Comparison of ENCODE assay signal across 8 mouse cellular contexts in genomic region chr4:64832882-64833281, GRCm38 (mm10).
DNase-seq lines count a peak whose midpoint lies in the region; ATAC-seq and TF ChIP-seq lines count a peak whose summit lies in the region.
"Had no signal": no experiment of that assay in that cellular context is flagged by ENCODE, and none has a peak within 500 bp of the region (broad histone marks: within the 10 kb centered on the region; RNA-seq: fewer than 3 reads in every experiment).

No protein-coding gene starts in this region.

- peak; percentile 28 for DNase-seq in kidney, adult 18-20 months
- DNase-seq in CH12.LX (ENCODE audit: extremely low read depth): peak; percentile 37
- peak; percentile 7 for DNase-seq in MEL (ENCODE audit: low read depth, low spot score)
- DNase-seq in kidney, adult 8-10 months: peak; percentile 11 to 37
- no peak for DNase-seq in natural killer cell, adult 2 months (ENCODE audit: low spot score in 2 of 2)
- no peak for DNase-seq in ovary, postnatal 10 days (ENCODE audit: low spot score)

- TF ChIP-seq RAD21 in CH12.LX (IDR thresholded peaks at IDR 0.05; ENCODE audit: low read depth, low read length) (peak; percentile 24), MEL (IDR thresholded peaks at IDR 0.05; ENCODE audit: low read depth, low read length) (peak; percentile 15)

- TF ChIP-seq EP300 in CH12.LX (IDR thresholded peaks at IDR 0.05; ENCODE audit: low read length) (no peak), MEL (IDR thresholded peaks at IDR 0.05; ENCODE audit: low read depth in 1 of 2, low read length in 2 of 2) (no peak)

- no peak overlapping the region for H3K27ac ChIP-seq in kidney, embryonic 15.5 days
- no peak overlapping the region for H3K27ac ChIP-seq in CH12.LX (ENCODE audit: insufficient read depth, low read depth)
- no peak overlapping the region for H3K27ac ChIP-seq in MEL (ENCODE audit: control insufficient read depth, low read depth, low read length)
- H3K27ac ChIP-seq: neural tube, embryonic 13.5 days had no signal

- H3K4me1 ChIP-seq in kidney, embryonic 15.5 days: no peaks in the 10 kb centered on the region
- H3K4me1 ChIP-seq in CH12.LX (ENCODE audit: control insufficient read depth in 1 of 2, insufficient read depth in 2 of 2) (no peaks in the 10 kb centered on the region), MEL (ENCODE audit: control insufficient read depth in 1 of 2, insufficient read depth in 2 of 2, low read length in 2 of 2) (no peaks in the 10 kb centered on the region)
- H3K4me1 ChIP-seq: neural tube, embryonic 13.5 days had no signal

- H3K4me2 ChIP-seq in kidney, embryonic 15.5 days: no peak overlapping the region
- H3K4me2 ChIP-seq in CH12.LX (ENCODE audit: insufficient read depth, low read depth, poor library complexity, severe bottlenecking): no peak overlapping the region
- H3K4me2 ChIP-seq: neural tube, embryonic 13.5 days had no signal

- no peaks in the 10 kb centered on the region for H3K27me3 ChIP-seq in kidney, embryonic 15.5 days
- H3K27me3 ChIP-seq in CH12.LX (replicated peaks) (no peaks in the 10 kb centered on the region), MEL (ENCODE audit: control insufficient read depth in 1 of 2, insufficient read depth in 2 of 2, low read length in 2 of 2) (no peaks in the 10 kb centered on the region)
- H3K27me3 ChIP-seq: neural tube, embryonic 13.5 days had no signal

- peak; percentile 45 to 55 for TF ChIP-seq CTCF in CH12.LX (conservative IDR thresholded peaks at IDR 0.05 in 1 of 2, IDR thresholded peaks at IDR 0.05 in 1 of 2; ENCODE audit: low read depth in 2 of 2, low read length in 2 of 2)
- peak in 2 of 3 experiments; percentile 12 to 24; a peak in 1 of 6 replicates for TF ChIP-seq CTCF in MEL (IDR thresholded peaks at IDR 0.05 in 2 of 3, conservative IDR thresholded peaks at IDR 0.05 in 1 of 3; ENCODE audit: control insufficient read depth in 1 of 3, insufficient read depth in 1 of 3, low read depth in 2 of 3, low read length in 3 of 3, poor library complexity in 1 of 3, severe bottlenecking in 1 of 3)

- no peak overlapping the region for H3K9ac ChIP-seq in kidney, embryonic 15.5 days
- H3K9ac ChIP-seq in CH12.LX (ENCODE audit: insufficient read depth, low read depth) (no peak overlapping the region), MEL (ENCODE audit: control insufficient read depth, low read depth, low read length, poor library complexity, severe bottlenecking) (no peak overlapping the region)
- H3K9ac ChIP-seq: neural tube, embryonic 13.5 days had no signal

- dilution Hi-C loops in CH12.LX (cut with MboI; ENCODE audit: extremely low pct_ligation_motif_present, extremely low pct_unique_long_range_greater_than_20kb, low sequenced_read_pairs): no loop called here

- no peak overlapping the region for H3K4me3 ChIP-seq in kidney, embryonic 15.5 days (replicated peaks)
- H3K4me3 ChIP-seq in CH12.LX (replicated peaks in 1 of 3; ENCODE audit: low read depth in 2 of 3, low read length in 2 of 3, poor library complexity in 1 of 3): no peak overlapping the region
- H3K4me3 ChIP-seq in MEL (ENCODE audit: control insufficient read depth in 1 of 2, insufficient read depth in 1 of 2, low read depth in 2 of 2, low read length in 2 of 2): no peak overlapping the region
- H3K4me3 ChIP-seq: neural tube, embryonic 13.5 days had no signal

- no peak for ATAC-seq in kidney, embryonic 15.5 days (replicated peaks; ENCODE audit: low FRiP score)

- H3K79me2 ChIP-seq in CH12.LX (replicated peaks; ENCODE audit: control insufficient read depth, extremely low read depth, insufficient read depth, poor library complexity, severe bottlenecking) (no peaks in the 10 kb centered on the region), MEL (ENCODE audit: control insufficient read depth, insufficient read depth, low read length, poor library complexity) (no peaks in the 10 kb centered on the region)

- H3K9me3 ChIP-seq in kidney, embryonic 15.5 days (replicated peaks): no peaks in the 10 kb centered on the region
- H3K9me3 ChIP-seq in CH12.LX (replicated peaks; ENCODE audit: low read length) (no peaks in the 10 kb centered on the region), MEL (replicated peaks; ENCODE audit: insufficient read depth, low read length) (no peaks in the 10 kb centered on the region)
- H3K9me3 ChIP-seq: neural tube, embryonic 13.5 days had no signal

- H3K36me3 ChIP-seq in kidney, embryonic 15.5 days: no peaks in the 10 kb centered on the region
- H3K36me3 ChIP-seq in CH12.LX (replicated peaks in 1 of 2; ENCODE audit: control insufficient read depth in 1 of 2, insufficient read depth in 1 of 2, low read length in 1 of 2) (no peaks in the 10 kb centered on the region), MEL (ENCODE audit: control insufficient read depth in 1 of 2, insufficient read depth in 2 of 2, low read length in 2 of 2) (no peaks in the 10 kb centered on the region)
- H3K36me3 ChIP-seq: neural tube, embryonic 13.5 days had no signal

- 48% methylated on average over 2 of the region's 2 CpGs for WGBS in kidney, embryonic 15.5 days

- in situ Hi-C loops in CH12.LX (cut with MboI; ENCODE audit: low pct_ligation_motif_present, low pct_unique_long_range_greater_than_20kb, low sequenced_read_pairs): loop anchor here (10.0 kb wide), 1 partner anchor 752 kb away; no protein-coding TSS in a partner anchor

- TF ChIP-seq POLR2A in CH12.LX (IDR thresholded peaks at IDR 0.05; ENCODE audit: low read depth, low read length): no peak
- TF ChIP-seq POLR2A in MEL (IDR thresholded peaks at IDR 0.05; ENCODE audit: control insufficient read depth in 1 of 2, insufficient read depth in 1 of 2, low read depth in 1 of 2, low read length in 2 of 2, poor library complexity in 1 of 2): no peak

TF ChIP-seq in CH12.LX, 34 proteins besides CTCF, POLR2A, EP300 and RAD21:
- TF ChIP-seq GABPA (IDR thresholded peaks at IDR 0.05; ENCODE audit: insufficient replicate concordance, low read depth, low read length) (no peak), SMC3 (IDR thresholded peaks at IDR 0.05; ENCODE audit: low read depth, low read length) (peak; percentile 37)

TF ChIP-seq in MEL, 35 proteins besides CTCF, POLR2A, EP300 and RAD21:
- no peak for TF ChIP-seq NRF1 (IDR thresholded peaks at IDR 0.05; ENCODE audit: insufficient read depth, low read depth, low read length, poor library complexity, severe bottlenecking)
- TF ChIP-seq SMC3 (IDR thresholded peaks at IDR 0.05; ENCODE audit: low read depth, low read length): peak; percentile 29; the same call in 1 of the 2 replicates

Comparison
In these comparisons a context has a peak if more than half of its experiments do, and no peak if none do; other contexts are left out.
1. DNase-seq: peak in kidney, adult 18-20 months (single experiment), CH12.LX (single experiment), MEL (single experiment) and kidney, adult 8-10 months (2 of 2); none in natural killer cell, adult 2 months (0 of 2) and ovary, postnatal 10 days (single experiment).